Mouse (Mus musculus): ENCODE data around the gene Klhl25.
"Not testable (repeated sequence)": the region's sequence is repeated elsewhere in the genome, so short reads cannot be mapped to it uniquely, and the experiment has no call there.

Gene Klhl25

DNA sequence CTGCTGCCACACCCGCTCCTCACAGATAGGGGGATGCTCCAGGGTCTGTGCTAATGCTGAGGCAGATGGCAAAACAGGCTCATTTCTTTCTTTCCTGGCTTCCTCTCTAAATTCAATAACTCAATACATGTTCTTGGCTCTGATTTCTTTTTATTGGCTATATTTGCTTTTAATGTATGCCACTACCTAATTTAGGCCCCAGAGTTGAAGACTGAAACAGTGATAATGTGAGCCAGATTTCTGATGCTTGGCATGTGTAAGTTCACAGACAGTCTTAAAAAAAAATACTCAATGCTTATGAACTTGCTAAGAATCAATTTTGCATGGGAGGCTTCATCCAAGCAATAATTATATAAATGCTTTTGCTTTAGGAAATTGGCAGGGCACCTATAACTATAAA is 2.2 kb upstream of the Klhl25 start:
- DNase-seq (ENCODE audit: low spot score), result no peak

DNA sequence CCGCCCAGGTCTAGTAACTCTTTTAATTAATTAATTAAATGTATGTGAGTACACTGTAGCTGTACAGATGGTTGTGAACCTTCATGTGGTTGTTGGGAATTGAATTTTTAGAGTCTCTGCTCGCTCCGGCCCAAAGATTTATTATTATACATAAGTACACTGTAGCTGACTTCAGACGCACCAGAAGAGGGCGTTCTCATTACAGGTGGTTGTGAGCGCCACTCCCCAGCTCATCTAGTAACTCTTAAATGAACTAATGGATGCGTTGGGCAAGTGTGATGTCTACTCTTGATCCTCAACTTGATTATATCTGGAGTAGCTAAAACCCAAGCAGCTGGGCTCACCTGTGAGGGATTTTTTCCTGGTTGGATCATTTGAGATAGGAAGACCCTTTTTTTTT is 1.2 kb upstream of the Klhl25 start:
- peak; percentile 20 for DNase-seq (ENCODE audit: low spot score)

DNA sequence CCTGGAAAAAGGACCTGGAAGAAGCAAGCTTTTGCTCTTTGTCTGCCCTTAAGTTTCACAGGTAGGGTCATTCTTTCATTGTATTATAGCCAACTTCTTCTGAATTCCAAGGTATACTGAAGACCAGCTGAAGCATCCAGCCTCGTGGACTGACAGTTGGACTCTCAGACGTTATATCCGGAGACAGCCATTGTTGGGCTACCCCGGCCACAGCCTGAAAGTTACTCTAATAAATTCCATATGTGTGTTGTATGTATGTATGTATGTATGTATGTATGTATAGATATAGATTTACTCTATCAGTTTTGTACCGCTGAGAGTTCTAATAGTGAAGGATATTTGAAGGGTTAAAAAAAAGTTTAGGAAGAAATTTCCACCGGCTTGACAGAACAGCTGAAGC is 621 bp upstream of the Klhl25 start:
- DNase-seq (ENCODE audit: low spot score), result no peak

GRCm38 (mm10) chr7:75848776-75849670 is 913 bp downstream of the Klhl25 start:
- peak; percentile 66 for DNase-seq (ENCODE audit: low spot score)

DNA sequence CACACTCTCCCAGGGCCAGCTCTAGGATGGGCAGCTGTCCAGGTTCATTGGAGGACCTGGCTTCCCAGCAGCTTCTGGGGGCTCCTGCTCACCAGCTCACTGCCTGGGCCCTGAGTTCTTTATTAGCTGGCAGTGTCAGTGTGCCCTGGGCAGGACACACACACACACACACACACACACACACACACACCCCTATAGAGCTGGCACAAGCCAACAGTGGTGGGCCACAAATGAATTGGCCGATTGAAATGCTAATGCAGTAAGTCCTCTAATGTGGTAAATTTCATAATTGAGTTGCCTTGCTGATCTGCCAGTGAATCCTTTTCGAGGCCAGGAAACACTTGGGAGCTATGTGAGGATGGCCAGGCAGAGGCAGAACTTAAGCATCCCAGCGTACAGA is 2.3 kb downstream of the Klhl25 start:
- not testable (repeated sequence) for DNase-seq (ENCODE audit: low spot score)

DNA sequence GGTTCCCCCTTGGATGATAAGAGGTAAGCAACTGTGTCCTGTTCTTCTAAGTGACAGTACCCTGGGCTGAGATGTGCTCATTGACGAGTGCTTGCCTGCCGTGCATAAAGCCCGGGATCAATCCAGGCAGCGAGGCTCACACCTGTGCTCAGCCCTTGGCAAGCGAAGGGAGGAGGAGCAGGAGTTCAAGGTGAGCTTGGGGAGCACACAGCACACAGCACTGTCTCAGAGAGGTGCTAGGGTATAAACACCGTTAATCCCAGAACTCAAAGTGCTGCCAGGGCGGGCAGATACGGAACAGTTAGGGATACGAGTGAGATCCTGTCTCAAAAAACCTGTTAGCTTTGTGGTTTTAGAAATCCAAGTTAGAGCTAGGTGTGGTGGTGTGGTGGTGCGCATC is 3.2 kb downstream of the Klhl25 start:
- no peak for DNase-seq (ENCODE audit: low spot score)

DNA sequence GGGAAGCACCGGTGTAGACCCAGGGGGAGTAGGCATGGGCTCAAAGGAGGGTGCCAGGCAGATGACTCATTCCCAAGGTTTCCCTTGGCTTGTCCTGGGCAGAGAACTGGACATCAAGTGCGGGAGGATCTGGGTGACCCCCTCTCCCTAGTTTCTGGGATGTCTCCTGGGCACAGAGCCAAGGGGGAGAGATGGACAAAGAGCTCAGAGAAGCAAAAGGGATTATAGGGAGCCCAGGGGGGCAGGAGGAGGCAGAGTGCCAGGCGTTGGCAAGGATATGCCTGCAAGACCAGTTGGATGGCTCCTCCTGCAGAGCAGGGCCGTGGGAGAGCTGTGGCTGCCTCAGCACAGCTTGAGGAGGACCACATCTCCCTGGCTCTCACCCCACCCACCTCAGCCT is 4.3 kb downstream of the Klhl25 start:
- peak; percentile 12 for DNase-seq (ENCODE audit: low spot score)

GRCm38 (mm10) chr7:75853171-75853830 is 5.2 kb downstream of the Klhl25 start:
- no peak for DNase-seq (ENCODE audit: low spot score)

DNA sequence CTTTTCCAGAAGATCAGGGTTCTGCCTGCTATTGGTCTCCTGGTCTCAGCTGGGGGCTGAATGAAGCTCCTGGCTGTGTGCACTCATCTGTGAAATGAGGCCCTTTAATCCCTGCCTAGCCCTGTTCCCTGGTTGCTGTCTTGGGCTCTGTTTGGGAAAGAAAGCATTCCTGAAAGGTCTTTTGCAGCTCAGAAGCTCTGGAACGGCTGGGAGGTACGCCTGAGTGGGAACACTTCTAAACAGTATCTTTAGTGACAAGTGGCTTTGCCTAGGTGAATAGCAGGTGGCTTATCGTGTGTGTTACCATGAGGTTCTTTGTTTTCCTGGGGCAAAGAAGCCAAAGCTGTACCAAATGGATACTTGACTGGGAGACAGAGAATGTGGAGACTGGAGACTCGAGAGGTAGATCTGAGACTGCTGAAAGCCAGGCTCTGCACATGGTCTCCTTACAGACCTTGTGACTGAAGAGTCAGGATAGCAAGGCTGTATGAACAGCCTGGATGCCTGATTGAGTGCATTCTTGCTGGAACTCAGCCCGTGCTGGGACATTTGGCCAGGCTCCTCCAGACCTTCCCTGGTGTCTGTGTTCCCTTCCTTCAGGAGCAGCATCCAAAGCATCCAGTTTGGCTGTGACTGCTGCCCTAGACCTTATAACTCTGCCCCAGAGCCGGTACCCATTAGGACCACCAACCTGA is 6.3 kb downstream of the Klhl25 start:
- DNase-seq (ENCODE audit: low spot score), result no peak

DNA sequence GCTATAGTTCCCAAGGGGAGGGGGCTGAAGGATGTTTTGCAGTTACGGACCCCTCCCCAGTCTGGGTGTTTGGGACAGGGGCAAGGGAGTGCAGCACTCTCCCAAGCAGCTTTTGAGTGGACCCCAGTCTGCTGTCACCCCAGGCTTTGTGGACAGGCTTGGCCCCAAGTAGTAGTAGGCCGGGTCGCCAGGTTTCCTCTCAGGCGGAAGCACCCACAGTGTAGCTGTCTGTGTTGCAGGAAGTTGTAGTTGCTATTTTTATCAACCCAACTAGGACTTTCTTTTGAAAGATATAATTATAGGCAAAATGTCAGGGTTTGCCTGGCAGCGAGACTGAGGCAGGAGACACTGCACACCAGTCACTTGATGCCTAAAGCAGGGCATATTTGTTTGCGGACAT is 6.9 kb downstream of the Klhl25 start:
- peak; percentile 28 for DNase-seq (ENCODE audit: low spot score)

DNA sequence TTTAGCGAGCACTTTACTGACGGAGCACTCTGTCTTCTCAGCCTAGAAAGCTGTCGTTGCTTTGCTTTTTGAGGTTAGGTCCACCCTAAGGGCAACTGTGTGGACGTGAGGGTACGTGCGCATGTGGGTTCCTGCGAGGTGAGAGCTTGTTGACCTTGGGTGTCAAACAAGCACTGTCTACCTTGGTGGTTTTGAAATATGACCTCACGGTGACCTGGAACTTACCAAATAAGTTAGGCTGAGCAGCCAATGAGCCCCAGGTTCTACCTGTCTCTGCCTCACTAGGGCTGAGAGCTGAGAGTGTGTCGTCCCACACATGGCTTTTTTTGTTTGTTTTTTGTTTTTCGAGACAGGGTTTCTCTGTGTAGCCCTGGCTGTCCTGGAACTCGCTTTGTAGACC is 8.1 kb downstream of the Klhl25 start:
- DNase-seq (ENCODE audit: low spot score), result no peak

DNA sequence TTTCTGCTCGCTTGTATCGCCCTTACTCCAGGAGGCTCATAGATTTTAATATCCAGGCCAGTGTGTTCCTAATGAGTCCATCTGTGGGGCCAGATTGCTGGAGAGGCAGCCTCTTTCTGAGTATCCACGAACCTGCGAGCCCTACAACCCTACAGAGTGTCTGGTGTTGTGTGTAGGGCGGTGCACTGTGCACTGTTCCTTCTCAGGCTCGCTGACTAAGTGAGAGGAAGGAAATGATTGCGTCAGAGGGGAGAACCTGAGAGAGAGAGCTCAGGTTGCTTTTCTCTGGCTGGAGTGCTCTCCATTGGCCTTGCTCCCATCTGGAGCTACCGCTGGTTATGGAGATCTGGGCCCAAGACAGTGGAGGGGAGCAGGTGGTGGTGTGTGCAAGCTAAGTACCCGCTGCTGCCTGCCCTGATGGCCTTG is 11.7 kb downstream of the Klhl25 start:
- no peak for DNase-seq (ENCODE audit: low spot score)

- DNase-seq (ENCODE audit: low spot score), result not testable (repeated sequence)
Observed at GRCm38 (mm10) chr7:75861638-75862426, 13.7 kb downstream of the Klhl25 start.

- DNase-seq (ENCODE audit: low spot score), result not testable (repeated sequence)
Observed at GRCm38 (mm10) chr7:75862427-75862781, 14.3 kb downstream of the Klhl25 start.

DNA sequence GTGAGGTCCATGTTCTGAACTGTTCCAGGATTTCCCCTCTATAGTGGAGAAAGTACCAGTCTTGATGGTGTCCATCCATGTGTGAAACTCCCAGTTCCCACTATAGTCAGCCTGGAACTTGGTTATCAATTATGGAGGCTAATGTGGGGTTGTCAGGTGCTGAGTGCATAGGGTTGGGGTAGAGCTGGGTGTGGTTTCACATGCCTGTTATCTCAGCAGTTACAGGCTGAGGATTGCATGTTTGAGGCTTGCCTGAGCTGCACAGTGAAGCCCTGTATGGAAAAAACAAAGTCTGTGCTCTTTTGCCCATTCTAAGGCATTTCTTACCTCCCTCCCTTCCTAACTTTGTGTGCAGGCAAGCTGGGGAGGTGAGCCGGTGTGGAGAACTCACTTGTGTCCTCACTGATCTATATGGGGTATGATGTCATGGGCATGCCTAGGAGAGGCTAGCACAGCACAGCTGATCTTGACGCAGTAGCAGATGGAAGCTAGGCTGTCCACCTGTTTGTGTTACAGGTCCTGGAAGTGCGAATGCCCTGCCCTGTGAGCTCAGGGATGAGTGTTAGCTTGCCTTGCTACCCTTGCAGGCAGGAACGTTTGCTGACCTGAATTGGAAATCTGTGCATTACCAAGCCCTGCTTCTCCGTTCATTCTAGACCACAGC is 15.3 kb downstream of the Klhl25 start:
- DNase-seq (ENCODE audit: low spot score), result not testable (repeated sequence)

GRCm38 (mm10) chr7:75865026-75865425 is 16.9 kb downstream of the Klhl25 start:
- no peak for DNase-seq (ENCODE audit: low spot score)

- no peak for DNase-seq (ENCODE audit: low spot score)
Observed at GRCm38 (mm10) chr7:75866557-75866956, 18.4 kb downstream of the Klhl25 start.

- DNase-seq (ENCODE audit: low spot score), result no peak
Observed at GRCm38 (mm10) chr7:75868687-75869086, 20.6 kb downstream of the Klhl25 start.

- no peak for DNase-seq (ENCODE audit: low spot score)
Observed at GRCm38 (mm10) chr7:75870551-75870950, 22.4 kb downstream of the Klhl25 start.

GRCm38 (mm10) chr7:75872255-75872654 is 24.1 kb downstream of the Klhl25 start:
- DNase-seq (ENCODE audit: low spot score), result no peak

- DNase-seq (ENCODE audit: low spot score), result no peak
Observed at GRCm38 (mm10) chr7:75872697-75873096, 24.6 kb downstream of the Klhl25 start.

Data from T-cell, adult 2 months (primary cell).